Mouse (Mus musculus) left cerebral cortex, adult 8-10 months (tissue): ENCODE measurements at regions not wholly inside any gene's neighbourhood (a gene's known extent, or its start where the extent isn't known, plus 50 kb on each side); places are given as distances from the start of the nearest gene placed in this dataset.
"Not testable (repeated sequence)": the region's sequence is repeated elsewhere in the genome, so short reads cannot be mapped to it uniquely, and the experiment has no call there.

ENCODE experiments used
- DNase-seq, 2 experiments: peaks; one replicate each; pipeline ENCODE4 v3.0.0; 2022; ENCODE audit warnings: low spot score in 2 of 2

DNA sequence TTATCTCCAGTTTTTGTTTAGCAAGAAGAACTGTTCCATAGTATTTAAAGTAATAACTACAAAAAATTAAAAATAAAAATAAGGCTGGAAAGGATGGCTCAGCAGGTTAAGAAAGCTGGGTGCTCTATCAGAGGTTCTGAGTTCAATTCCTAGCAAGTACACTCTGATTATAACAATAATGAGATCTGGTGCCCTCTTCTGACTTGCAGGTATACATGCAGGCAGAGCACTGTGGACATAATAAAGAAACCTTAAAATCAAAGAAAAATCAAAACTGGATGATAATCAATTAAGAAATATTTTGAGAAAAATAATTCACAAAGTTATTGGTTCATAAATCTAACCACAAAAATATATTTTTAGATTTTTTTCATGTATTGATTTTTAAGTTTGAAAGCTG lies 346.7 kb upstream of the Cdh8 start:
- DNase-seq = no peak

DNA sequence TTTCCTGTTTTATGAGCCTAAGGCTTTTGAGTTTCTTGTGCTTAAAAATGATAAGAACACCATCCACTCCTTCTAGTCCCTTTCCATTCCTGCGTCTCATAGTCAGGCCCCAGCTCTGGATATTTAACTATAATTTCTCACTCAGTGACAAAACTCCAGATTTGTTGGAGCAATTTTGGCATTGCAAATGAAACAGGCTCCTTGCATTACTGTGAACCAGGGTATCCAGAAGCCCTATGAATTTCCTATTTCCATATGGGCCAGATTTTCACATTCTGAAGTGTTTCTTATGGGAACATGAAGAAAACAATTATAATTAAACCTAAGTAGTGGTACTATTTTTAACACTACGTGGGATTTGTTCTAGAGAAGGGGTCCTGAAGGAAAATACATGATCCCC lies 319.9 kb upstream of the Cdh8 start:
- no peak for DNase-seq

DNA sequence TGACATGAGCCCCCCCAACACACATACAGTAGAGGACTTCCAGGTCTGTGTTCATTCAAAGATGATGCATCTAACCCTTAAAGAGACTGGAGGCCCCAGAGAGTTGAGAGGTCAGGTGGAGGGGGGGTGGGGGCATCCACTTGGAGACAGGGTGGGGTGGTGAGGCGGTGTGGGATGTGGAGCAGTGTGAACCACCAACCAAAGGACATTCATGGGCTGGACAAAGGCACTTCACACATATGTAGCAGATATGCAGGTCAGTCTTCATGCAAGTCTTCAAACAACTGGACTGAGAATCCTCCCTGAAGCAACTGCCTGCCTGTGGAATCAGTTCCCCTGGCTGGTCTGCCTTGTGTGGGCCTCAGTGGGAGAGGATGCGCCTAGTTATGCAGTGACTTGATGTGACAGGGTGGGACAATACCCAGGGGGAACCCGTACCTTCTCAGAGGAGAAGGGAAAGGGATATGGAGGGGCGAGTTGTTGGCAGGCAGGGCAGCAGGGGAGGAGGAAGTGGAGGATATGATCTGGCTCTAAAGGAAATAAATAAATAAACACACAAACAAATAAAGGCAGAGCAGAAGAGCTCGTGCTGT lies 308.5 kb upstream of the Cdh8 start:
- DNase-seq = no peak

DNA sequence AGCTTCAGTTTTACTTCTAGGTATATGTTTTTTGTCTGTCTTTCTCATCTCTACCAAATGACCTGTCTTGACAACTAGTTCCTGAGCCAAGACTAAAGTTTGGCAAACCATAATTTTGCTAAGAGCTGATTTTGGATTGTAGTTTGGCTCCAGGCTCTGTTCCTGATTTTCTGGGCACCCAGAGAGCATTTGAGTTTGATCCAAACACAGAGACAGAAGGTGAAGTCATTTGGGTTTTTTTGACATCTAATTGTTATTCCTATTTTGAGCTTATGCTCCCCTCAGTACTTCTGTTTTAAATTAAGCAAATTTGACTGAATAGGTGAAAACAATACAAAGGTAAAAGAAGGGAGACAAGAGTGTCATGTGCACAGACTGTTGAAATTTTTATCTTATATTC lies 302.7 kb upstream of the Cdh8 start:
- DNase-seq = no peak

DNA sequence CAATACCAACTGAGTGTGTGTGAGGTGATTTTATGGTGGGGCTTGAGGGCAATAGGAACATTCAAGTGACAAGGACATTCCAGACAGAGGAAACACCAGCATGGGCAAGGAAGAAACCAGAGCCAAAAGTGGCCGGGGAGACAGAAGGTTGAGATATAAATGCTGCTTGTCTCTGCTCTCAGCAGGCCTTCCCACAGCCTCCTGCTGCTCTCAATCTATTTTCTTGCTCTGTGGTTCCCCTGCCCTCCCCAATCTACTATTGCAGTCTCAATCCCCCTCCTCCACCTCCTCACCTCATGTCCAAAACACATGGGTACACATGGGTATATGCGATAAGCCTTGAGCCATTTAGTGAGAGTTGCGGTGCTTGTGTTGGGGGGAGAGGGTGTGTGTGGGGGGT lies 265.4 kb upstream of the Cdh8 start:
- DNase-seq = peak in 1 of 2 experiments; percentile 10

DNA sequence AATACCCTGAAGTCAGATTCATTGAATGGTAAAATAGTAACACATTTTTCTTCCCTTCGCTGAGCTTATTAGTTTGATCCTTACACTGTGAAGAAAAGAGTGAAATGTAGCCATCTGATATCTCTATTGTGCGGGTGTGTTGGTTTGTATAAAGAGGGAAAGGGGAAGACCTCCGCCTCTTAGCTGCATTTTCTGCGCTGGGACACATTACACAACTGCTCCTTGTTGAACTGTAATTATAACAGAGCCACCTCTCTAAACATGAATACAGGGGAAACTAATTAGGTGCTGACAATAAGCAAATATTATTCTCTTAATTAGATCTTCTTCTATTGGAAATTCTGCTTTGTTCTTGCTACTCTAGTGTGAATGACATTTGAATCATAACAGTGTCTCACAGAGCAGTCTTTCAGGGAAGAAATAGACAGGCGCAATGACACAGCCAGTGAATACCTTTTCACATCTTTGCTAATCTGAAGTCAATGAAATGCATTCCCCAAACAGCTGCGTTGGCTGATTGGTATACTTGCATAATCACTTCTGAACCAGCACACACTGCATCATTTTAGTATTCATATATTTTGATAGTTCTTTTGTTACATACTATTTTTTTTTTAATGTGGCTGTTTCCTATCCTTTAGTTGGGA lies 263.1 kb upstream of the Cdh8 start:
- DNase-seq = not testable (repeated sequence)

DNA sequence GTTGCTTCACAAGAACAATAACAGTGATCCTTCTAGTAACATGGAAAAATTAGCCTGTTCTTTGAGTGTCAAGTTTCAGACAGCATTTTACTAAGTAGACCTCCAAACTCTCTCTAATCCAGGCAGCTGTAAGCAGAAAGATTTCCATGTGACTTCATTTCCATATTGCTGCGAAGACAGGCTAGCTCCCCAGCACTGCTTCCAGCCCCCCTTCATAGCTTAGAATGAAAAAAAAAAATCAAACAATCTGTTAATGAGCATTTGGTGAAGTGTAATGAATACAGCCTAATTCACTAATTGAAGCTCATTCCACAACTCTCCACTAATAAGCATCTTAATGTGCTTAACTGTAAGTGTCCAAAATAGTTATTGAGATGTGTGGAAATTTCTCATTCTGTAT lies 251.4 kb upstream of the Cdh8 start:
- DNase-seq = not testable (repeated sequence)

DNA sequence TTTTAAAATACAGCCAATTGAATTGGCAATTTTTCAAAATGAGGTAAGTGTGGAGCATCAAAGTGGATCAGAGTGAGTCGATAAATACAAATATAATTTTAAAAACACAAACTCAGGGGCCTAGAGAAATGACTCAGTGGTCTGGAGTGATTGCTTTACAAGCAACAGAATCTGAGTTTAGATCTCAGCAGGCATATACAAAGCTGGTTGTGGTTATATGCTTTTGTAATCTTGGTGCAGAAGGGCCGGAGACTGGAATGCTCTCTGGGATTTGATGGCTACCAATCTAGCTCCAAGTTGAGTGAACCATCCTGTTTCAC lies 235.0 kb upstream of the Cdh8 start:
- DNase-seq = no peak

DNA sequence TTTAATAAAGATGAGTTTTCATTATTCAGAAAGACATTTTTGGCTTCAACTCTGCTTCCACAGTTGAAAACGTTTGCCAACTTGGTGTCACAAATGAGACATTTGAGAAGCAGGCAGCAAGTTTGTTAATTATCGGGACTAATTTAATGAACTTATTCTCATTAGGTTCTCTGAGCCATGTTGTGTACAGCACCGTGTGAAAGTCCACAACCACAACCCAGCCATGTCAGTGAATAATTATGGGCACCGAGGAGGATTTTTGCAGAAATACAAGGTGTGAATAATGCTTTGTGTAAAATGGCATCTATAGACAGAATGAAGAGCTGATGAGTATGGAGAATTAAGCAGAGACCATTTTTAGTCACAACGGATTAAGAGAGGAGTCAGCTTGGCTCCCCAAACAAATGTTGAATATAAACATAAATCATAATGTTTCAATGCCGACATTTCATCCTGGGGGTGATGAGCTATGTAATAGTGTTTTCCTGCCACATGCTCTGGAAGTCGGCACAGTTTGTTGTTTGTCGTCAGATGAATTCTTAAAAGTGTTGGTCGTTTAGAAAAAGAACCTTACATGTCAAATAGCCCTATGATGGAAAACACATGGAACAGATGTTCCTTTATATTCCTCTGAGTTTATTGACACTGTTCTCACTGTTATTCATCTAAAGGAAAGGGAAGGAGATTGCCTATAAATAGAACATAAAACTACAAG lies 234.5 kb upstream of the Cdh8 start:
- no peak for DNase-seq

DNA sequence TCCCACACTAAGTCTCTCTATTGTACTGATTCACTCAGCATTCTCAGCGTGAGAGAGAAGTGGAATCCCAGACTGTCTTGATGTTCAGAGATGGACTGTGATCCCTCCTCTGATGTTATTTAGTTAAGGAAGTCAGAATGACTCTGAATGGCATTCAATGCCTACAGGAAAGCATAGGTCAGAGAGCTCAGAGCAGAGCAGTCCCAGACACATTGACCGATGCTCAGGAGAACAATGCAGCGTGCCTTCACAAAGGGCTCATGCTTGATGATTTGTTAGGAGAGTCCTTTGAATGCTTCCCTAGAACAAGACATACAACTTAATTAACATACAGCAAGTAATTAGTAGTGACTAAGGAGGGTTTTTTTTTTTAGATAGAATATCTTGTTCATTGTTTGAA lies 224.3 kb upstream of the Cdh8 start:
- no peak for DNase-seq

DNA sequence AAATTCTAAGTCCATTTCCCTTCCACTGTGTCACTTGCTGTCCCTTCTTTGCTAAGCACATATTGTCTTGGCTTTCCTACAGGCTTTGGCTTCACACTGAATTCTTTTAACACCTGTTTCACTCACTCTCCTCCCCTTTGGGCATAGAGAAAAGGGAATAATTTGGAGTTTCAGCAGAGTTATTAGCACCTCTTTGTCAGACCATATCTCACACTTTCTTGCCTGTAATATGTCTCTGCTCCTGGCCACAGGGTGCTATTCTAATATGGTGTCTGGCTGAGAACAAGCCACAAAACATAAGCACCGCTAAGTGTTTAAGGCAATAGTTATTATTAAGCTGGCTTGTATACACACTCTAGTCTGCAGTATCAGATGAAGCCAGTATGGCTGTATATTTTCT lies 214.7 kb upstream of the Cdh8 start:
- DNase-seq = not testable (repeated sequence)

DNA sequence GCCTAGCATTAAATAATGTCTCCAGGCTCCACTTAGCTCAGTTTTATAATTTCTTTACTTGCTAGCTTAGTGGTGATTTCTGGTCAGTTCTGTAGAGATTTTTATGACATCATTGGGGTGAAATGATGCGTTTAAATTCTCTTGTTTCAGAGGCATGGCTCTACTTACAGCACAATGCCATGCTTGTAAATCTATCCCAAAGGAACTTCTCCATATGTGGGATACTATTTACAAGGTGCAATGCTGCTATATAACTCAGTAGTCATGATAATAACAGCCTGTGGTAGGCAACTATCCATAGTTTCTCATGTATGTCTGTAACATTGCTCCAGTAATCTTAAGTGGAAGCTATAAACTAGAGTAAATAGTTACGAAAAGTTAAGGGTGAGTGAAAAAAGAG lies 205.4 kb upstream of the Cdh8 start:
- no peak for DNase-seq

DNA sequence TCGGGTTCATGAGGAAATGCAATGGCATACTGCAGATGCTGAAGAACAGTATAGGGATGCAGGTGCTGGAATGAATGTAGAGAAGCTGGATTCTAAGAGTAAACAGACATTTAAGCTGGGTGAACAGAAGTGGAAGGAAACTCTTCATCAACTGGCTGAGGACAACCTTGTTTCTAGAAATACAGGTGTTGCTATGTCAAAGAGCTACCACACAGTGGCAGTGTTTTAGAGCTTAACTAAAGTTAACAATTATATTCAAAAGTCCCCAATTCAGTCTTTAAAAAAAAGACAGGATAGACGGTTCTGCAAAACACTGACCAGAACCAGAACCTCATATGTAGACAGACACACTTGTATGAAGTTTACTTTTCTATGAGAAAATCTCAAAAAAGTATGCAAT lies 188.1 kb upstream of the Cdh8 start:
- not testable (repeated sequence) for DNase-seq

DNA sequence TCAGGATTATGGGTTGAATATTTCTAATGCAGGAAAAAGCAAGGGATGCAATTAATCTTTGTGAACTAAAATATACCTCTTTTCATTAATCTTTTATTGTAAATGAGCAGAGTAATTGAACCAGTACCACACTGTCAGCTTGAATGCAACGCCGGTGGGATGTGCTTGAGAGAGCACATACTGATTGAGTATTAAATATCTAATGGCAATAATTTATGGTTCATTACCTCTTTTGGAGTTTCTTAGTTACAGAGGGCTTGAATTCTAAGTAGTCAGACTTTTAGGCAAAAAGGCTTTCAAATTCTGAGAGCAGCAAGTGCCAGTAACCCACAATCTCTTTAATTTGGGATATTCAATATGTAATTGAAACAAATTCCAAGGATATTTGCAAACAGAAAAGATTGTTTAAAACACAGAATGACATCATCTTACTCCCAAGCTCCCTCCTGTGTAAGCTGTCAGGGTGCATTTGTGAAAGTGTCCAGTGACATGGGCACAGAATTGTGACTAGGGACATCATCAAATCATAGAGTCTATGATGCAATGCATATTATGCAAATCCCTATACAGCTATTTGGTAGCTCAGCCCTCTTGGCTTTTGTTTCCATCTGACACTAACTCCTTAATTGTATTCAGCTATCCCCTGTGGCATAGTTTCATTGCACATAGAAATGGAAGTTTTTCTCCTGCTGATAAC lies 175.2 kb upstream of the Cdh8 start:
- no peak for DNase-seq

DNA sequence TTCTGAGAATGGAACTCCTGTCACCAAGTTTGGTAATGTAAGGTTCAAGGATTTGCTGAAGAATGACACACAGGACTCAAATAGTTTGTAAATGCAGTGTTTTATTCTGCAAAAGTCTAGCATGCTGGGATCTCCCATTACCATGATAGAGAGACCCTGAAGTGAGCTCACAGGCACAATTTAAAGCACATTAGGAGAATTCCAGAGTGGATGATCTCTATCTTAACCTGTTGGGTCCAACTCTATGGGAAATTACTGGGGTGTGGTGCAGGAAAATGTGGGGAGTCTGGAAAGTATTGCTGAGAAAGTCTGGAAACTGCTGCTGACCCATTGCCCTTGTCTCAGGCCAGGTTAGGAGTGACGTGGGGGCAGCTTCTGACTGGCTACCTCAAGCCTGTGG lies 127.8 kb upstream of the Cdh8 start:
- no peak for DNase-seq

DNA sequence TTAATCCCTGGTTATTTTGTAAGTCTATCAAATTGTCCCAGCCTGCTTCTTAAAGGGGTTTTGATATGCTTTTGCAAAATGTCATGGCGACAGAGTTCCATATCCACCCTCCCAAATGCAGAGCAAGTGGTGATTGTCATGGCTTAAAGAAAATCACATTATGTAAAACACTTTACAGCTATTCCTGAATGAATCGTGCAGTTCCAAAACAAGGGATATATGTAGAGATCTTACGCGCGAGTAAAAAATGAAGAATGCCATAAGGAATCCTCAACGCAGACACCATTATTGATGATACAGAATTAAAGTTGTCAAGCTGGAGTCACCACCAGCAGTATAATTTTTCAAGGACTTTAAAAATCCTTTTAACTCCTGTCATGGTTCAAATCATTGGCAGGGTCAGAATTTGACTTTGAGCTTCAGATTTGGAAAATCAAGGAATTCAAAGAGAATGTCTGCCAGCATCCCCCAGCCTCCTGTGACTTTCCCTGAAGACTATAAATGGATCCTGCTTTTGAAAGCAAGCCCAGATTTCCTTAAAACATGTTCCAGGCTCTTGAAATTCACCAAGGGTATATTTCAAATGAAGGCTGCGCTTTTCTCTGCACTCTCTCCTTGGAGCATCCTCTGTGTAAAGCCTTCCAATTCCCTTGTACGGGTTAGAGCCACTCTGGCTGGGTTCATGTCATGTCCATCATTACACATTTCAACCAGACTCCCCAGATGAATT lies 116.6 kb upstream of the Cdh8 start:
- peak in 1 of 2 experiments; percentile 9 for DNase-seq

DNA sequence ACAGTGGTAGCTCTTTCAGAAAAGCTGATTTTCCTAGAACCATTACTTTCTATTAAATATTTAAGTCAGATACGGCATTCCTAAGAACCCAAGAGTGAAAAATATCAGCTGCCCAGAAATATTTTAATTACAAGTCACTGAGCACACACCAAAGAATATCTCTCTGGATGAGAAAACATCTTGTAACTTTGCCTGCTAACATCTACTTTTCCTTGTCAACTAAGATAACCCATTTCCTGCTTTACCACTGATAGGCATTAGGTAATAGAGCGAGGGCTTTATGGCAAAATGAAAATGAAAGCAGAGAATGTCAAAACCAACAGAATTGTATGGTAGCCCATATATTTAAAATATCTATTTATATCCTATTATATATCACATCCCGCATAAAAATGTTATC lies 85.8 kb upstream of the Cdh8 start:
- DNase-seq = no peak
